Mouse (Mus musculus) liver, adult 2 months (tissue): Measurements from ENCODE around the gene Gm45233.

ENCODE experiments used
- CTCF ChIP-seq: fragments of 200-500 bp; IDR thresholded peaks from 2 replicates; pipeline ENCODE4 v1.5.1; 2011; ENCODE audit warnings: low read depth, low read length, control low read depth
- POLR2A ChIP-seq: fragments of 200-500 bp; IDR thresholded peaks from 2 replicates; pipeline ENCODE4 v1.6.1; 2011; ENCODE audit warnings: low read length, control low read depth; ENCODE audit not compliant: insufficient read depth; ENCODE audit errors: extremely low read depth

DNA sequence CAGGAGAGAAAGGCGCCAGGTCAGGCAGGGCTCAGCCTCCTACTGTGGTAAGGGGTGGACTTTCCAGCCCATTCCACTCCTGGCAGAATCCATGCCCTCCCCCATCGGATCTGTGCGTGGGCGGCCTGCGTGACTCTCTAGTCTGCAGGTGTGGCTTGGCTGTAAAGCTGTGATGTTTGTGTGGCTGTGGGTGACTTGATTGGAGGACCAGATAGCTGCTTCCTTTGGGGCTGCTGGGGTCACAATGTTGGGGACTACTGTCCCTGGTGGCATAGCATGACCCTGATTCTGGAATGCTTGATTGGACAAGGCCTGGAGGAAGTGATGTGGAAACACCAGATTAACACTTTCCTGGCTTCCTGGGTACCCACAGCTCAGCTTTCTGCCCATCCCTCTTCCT lies 44.7 kb downstream of the Gm45233 start:
- TF ChIP-seq POLR2A (no peak), CTCF (no peak)
